Mouse (Mus musculus): Measurements from ENCODE around the gene 1700003F12Rik. TPM values are rescaled to one million over a fixed set of nuclear protein-coding genes. Genes with fewer than 3 reads are reported as not detected.
A peak's percentile ranks its signal among the peaks of the same experiment; 100 is the strongest.

Gene 1700003F12Rik
- polyA plus RNA-seq, 1 experiment: 0.52 TPM

DNA sequence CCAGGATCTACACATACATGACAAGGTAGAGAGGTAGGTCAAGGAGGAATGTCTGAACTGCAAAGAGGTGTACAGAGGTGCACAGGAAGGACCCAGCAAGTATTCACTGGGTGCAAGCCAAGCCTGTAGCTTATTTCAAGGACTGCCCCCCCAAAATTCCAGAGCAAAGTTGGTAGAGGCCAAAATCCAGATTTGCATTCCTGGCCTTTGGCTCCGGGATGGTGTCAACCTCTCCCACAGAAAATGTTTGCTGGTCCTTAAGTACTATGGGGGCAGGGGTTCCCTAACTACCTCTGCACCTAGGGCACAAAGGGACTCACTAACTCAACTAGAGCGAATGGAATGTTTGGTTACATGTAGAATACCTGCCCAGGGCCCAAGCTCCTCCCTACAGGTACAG lies 20.9 kb downstream of the 1700003F12Rik start:
- DNase-seq: no peak
- no peak overlapping the region for H3K27ac ChIP-seq (ENCODE audit: insufficient read depth, low read depth, low read length)
- H3K27me3 ChIP-seq (replicated peaks; ENCODE audit: control insufficient read depth, insufficient read depth, low read length): no peaks in the 10 kb centered on the region
- no peak overlapping the region for H3K4me3 ChIP-seq (ENCODE audit: insufficient read depth, low read depth, low read length)
- 48% methylated on average over 2 of the region's 2 CpGs for WGBS
- no peaks in the 10 kb centered on the region; the same call in 1 of the 2 replicates for H3K4me1 ChIP-seq (ENCODE audit: control insufficient read depth, insufficient read depth, low read length)
- H3K36me3 ChIP-seq (ENCODE audit: control insufficient read depth, insufficient read depth, low read length): no peaks in the 10 kb centered on the region
- TF ChIP-seq CTCF (conservative IDR thresholded peaks at IDR 0.05; ENCODE audit: insufficient read depth, insufficient read length, low read depth, low read length) (no peak), POLR2A (IDR thresholded peaks at IDR 0.05; ENCODE audit: low read depth, low read length) (no peak)

DNA sequence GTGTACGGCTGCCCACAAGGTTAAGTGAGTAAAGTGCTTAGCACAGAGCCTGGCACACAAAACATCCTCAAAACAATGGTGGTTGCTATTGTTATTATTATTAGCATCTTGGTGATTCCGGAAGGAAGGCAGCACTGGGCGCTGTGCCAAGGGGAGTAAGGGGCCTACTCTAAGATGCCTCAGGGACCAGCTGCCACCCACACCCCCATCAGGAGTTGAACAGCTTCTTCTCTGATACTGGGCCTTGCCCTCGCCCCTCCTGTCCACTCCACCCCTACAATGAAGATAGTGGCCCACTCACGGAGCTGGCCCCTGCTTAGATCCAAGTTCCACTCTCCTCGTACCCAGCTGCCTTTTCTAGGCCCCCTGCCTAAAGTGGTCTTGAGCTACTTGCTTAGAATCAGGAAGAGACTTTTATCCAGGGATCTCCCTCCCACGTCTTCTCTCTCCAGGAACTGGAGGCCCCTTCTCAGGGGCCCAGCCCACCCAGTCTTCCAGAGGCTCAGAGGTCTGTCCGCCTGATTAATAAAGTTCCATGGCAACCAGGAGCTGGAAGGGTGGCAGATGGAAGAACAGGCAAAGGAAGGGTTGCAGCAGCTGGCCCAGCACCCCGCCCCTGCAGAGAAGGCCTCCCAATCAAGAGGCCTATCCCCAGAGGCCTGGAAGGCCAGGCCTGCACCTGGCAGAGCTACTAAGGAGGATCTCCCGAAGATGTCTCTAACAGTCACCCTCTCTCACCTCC lies 21.6 kb downstream of the 1700003F12Rik start:
- no peak overlapping the region for H3K4me3 ChIP-seq (ENCODE audit: insufficient read depth, low read depth, low read length)
- no peaks in the 10 kb centered on the region; the same call in 1 of the 2 replicates for H3K4me1 ChIP-seq (ENCODE audit: control insufficient read depth, insufficient read depth, low read length)
- no peaks in the 10 kb centered on the region for H3K36me3 ChIP-seq (ENCODE audit: control insufficient read depth, insufficient read depth, low read length)
- TF ChIP-seq POLR2A (IDR thresholded peaks at IDR 0.05; ENCODE audit: low read depth, low read length) (no peak), CTCF (conservative IDR thresholded peaks at IDR 0.05; ENCODE audit: insufficient read depth, insufficient read length, low read depth, low read length) (no peak)
- 59% methylated on average over 10 of the region's 10 CpGs for WGBS
- H3K27ac ChIP-seq (ENCODE audit: insufficient read depth, low read depth, low read length): no peak overlapping the region
- H3K27me3 ChIP-seq (replicated peaks; ENCODE audit: control insufficient read depth, insufficient read depth, low read length): no peaks in the 10 kb centered on the region
- DNase-seq: no peak

DNA sequence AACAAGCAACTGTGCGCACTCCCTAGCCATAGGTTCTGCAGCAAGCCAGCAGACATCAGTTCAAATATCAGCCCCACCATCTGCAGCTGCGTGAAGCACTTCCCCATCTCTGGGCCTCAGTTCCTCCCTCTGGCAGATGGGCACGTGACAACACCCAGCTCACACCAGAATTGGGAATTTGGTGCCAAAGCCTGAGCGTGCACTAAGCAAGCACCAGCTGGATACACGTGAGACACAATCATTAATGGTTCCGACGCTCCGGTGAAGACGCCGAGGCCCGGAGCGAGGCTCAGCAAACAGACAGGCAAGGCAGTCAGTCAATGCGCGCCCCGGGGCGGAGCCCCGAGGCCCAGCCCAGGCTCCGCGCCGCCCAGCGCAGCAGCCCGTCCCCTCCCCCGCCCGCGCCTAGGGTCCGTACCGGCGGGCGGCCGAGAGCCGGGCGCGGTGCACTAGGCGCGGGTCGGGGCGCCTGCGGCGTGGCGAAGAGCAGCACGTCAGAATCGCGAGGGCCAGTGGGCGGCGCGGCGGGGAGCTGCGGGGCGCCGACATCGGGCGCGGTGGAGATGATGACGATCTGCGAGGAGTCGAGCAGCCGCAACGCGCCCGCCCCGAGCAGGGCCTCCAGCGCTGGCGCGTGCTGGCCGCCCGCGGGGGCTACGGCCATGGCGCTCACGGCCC lies 22.3 kb downstream of the 1700003F12Rik start:
- Histone ChIP-seq H3K36me3 (ENCODE audit: control insufficient read depth, insufficient read depth, low read length) (no peaks in the 10 kb centered on the region), H3K27ac (ENCODE audit: insufficient read depth, low read depth, low read length) (no peak overlapping the region), H3K4me3 (ENCODE audit: insufficient read depth, low read depth, low read length) (peak overlapping the region; percentile 45), H3K27me3 (replicated peaks; ENCODE audit: control insufficient read depth, insufficient read depth, low read length) (no peaks in the 10 kb centered on the region), H3K4me1 (ENCODE audit: control insufficient read depth, insufficient read depth, low read length) (no peaks in the 10 kb centered on the region; the same call in 1 of the 2 replicates)
- DNase-seq: peak; percentile 68
- no peak for TF ChIP-seq CTCF (conservative IDR thresholded peaks at IDR 0.05; ENCODE audit: insufficient read depth, insufficient read length, low read depth, low read length)
- TF ChIP-seq POLR2A (IDR thresholded peaks at IDR 0.05; ENCODE audit: low read depth, low read length): no peak
- 2% methylated on average over 64 of the region's 70 CpGs for WGBS

DNA sequence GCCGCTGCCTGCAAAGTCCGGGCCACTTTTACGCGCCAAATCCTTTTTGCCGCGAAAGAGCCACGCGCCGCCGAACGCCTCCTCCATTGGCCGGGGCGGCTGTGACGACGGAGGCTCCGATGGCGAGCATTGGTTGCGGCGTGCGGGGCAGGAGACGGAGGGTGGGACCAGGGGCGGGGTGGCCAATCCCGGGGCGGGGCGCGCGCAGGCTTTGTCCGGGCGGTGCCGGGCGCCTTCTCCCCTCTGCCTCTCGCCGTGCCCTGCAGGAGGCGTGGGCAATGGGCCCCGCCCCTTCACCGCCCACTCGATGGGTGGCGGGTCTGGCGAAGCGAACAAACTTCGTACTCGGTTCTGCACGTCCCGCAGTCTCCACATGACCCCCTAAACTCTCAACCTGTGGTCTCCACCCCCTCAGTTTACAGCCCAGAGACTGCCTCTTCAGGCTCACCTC lies 23.0 kb downstream of the 1700003F12Rik start, which contains the start of gene E2f1:
TSS of gene E2f1 (minus strand) at position 57 of the 451 bp plus-strand sequence.
- DNase-seq: peak; percentile 97
- WGBS: under 1% methylated on average over 44 of the region's 44 CpGs
- Histone ChIP-seq H3K4me3 (ENCODE audit: insufficient read depth, low read depth, low read length) (peak within 1 kb of the TSS; percentile 55), H3K36me3 (ENCODE audit: control insufficient read depth, insufficient read depth, low read length) (no peaks in the 10 kb centered on the region), H3K27ac (ENCODE audit: insufficient read depth, low read depth, low read length) (no peak within 1 kb of the TSS), H3K4me1 (ENCODE audit: control insufficient read depth, insufficient read depth, low read length) (no peaks in the 10 kb centered on the region; the same call in 1 of the 2 replicates), H3K27me3 (replicated peaks; ENCODE audit: control insufficient read depth, insufficient read depth, low read length) (no peaks in the 10 kb centered on the region)
- TF ChIP-seq CTCF (conservative IDR thresholded peaks at IDR 0.05; ENCODE audit: insufficient read depth, insufficient read length, low read depth, low read length) (no peak), POLR2A (IDR thresholded peaks at IDR 0.05; ENCODE audit: low read depth, low read length) (no peak)

DNA sequence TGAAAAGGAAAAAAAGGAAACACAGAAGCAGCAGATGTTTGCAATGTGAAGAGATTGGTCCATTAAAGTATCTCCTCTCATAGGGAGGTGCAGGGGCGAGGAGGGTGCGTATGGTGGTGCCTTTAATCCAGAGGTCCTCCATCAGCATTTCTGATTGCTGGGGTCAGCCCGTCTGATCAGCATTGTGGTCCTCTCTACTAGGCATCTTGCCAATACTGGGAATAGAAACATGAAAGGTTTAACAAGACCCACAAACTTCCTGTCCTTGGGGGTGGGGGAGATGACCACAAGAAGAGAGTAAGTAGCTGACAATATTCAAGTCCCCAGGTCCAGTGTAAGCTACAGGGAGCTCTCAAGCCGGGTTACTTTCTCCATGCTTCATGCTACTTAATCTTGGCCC lies 23.8 kb downstream of the 1700003F12Rik start:
- DNase-seq: no peak
- H3K27ac ChIP-seq (ENCODE audit: insufficient read depth, low read depth, low read length): no peak overlapping the region
- no peak overlapping the region for H3K4me3 ChIP-seq (ENCODE audit: insufficient read depth, low read depth, low read length)
- H3K4me1 ChIP-seq (ENCODE audit: control insufficient read depth, insufficient read depth, low read length): no peaks in the 10 kb centered on the region; the same call in 1 of the 2 replicates
- TF ChIP-seq POLR2A (IDR thresholded peaks at IDR 0.05; ENCODE audit: low read depth, low read length): no peak
- no peak for TF ChIP-seq CTCF (conservative IDR thresholded peaks at IDR 0.05; ENCODE audit: insufficient read depth, insufficient read length, low read depth, low read length)
- WGBS: 56% methylated on average over 4 of the region's 4 CpGs
- no peaks in the 10 kb centered on the region for H3K36me3 ChIP-seq (ENCODE audit: control insufficient read depth, insufficient read depth, low read length)
- no peaks in the 10 kb centered on the region for H3K27me3 ChIP-seq (replicated peaks; ENCODE audit: control insufficient read depth, insufficient read depth, low read length)

DNA sequence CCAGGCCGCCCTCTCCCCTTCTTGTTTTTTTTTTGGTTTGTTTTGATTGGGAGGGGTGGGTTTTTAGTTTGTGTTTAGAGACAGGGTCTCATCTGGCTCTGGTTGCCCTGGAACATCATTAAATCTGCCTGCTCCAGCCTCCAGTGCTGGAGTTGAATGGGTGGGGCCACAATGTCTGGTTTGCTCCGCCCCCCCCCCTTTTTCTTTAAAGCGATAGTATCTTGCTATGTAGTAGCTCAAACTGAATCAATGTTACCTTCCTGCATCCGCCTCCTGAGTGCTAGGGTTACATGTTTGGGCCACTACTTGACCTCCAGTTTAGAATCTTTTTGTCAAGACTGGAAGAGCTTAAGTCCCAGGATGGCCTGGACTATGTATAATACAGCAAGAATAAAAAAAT lies 24.4 kb downstream of the 1700003F12Rik start:
- Histone ChIP-seq H3K27ac (ENCODE audit: insufficient read depth, low read depth, low read length) (no peak overlapping the region), H3K36me3 (ENCODE audit: control insufficient read depth, insufficient read depth, low read length) (no peaks in the 10 kb centered on the region), H3K27me3 (replicated peaks; ENCODE audit: control insufficient read depth, insufficient read depth, low read length) (no peaks in the 10 kb centered on the region), H3K4me3 (ENCODE audit: insufficient read depth, low read depth, low read length) (no peak overlapping the region), H3K4me1 (ENCODE audit: control insufficient read depth, insufficient read depth, low read length) (no peaks in the 10 kb centered on the region; the same call in 1 of the 2 replicates)
- DNase-seq: no peak
- WGBS: 80% methylated on average over 4 of the region's 4 CpGs
- TF ChIP-seq CTCF (conservative IDR thresholded peaks at IDR 0.05; ENCODE audit: insufficient read depth, insufficient read length, low read depth, low read length): no peak
- TF ChIP-seq POLR2A (IDR thresholded peaks at IDR 0.05; ENCODE audit: low read depth, low read length): no peak

DNA sequence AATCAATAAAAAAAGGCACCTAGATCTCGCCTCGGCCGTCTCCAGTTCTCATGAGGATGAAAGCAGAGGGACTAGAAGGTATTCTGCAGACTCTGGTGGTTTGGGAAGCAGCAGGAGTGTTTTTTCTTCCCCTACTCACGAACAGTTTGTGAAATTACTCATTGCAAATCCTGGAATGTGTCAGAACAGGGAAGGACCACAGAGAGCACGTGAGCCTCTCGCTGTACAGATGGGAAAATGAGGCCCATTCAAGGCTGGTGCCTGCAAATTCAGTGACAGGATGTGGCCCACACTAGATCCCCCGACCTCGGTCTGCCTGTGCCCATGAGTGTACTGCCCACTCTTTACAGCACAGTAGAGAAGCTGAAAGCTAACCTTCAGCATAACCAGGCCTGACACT lies 25.1 kb downstream of the 1700003F12Rik start:
- no peak overlapping the region for H3K4me3 ChIP-seq (ENCODE audit: insufficient read depth, low read depth, low read length)
- H3K27me3 ChIP-seq (replicated peaks; ENCODE audit: control insufficient read depth, insufficient read depth, low read length): no peaks in the 10 kb centered on the region
- TF ChIP-seq POLR2A (IDR thresholded peaks at IDR 0.05; ENCODE audit: low read depth, low read length): no peak
- TF ChIP-seq CTCF (conservative IDR thresholded peaks at IDR 0.05; ENCODE audit: insufficient read depth, insufficient read length, low read depth, low read length): no peak
- DNase-seq: no peak
- WGBS: 87% methylated on average over 8 of the region's 8 CpGs
- H3K4me1 ChIP-seq (ENCODE audit: control insufficient read depth, insufficient read depth, low read length): no peaks in the 10 kb centered on the region; the same call in 1 of the 2 replicates
- H3K27ac ChIP-seq (ENCODE audit: insufficient read depth, low read depth, low read length): no peak overlapping the region
- H3K36me3 ChIP-seq (ENCODE audit: control insufficient read depth, insufficient read depth, low read length): no peaks in the 10 kb centered on the region
